Mouse (Mus musculus): ENCODE measurements around the gene Wnk3.

DNA sequence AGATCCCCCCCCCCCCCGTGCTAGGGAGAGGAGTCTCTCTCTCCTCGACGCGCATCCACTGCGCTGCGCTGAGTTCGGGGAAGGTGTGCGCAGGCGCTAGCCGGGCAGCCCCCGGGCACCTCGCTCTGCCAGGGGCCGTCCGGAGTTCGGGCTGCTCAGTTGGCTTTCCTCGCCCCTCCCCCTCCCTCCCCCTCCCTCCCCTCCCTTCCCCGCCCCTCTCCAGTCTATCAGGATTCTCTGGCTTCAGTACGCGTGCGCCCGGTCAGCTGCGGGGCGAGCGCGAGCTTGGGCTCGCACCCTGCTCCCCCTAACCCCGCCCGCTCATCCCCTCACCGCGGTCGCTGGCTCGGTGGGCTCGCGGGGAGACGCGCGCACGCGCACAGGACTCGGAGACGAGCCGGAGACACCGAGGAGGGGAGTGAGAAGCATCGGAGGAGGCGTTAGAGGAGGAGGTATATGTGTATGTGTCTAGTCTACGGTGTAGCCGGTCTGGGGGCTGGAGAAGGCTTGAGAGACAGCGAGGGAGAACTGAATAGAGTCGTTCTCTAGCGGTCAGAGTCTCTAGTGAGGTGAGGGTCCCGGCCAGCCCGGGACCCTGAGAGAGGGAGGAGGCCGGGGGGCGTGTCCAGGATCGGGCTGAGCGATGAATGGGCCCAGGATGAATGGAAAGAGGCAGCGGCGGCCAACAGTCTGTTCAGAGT is 28.5 kb upstream of the Wnk3 start:
- TF ChIP-seq POLR2A (IDR thresholded peaks at IDR 0.05; ENCODE audit: borderline replicate concordance, extremely low read depth, insufficient read depth, insufficient read length, poor library complexity, severe bottlenecking): peak; percentile 38; the same call in 1 of the 2 replicates
- TF ChIP-seq CTCF (IDR thresholded peaks at IDR 0.05; ENCODE audit: borderline replicate concordance, extremely low read depth, insufficient read depth, insufficient read length): no peak

Measured in brain, embryonic 14.5 days (tissue).